Mouse (Mus musculus) kidney, postnatal 14 days (tissue): ENCODE results near the gene Aicda.
"Not testable (repeated sequence)": the region's sequence is repeated elsewhere in the genome, so short reads cannot be mapped to it uniquely, and the experiment has no call there.

Experiments used
- DNase-seq: peaks from one replicate; pipeline ENCODE4 v3.0.0; 2022; ENCODE audit warnings: mixed read lengths

Aicda gene

GRCm38 (mm10) chr6:122553606-122554005, at the start of gene Aicda:
TSS of gene Aicda (plus strand) at chr6:122553801.
- no peak for DNase-seq

DNA sequence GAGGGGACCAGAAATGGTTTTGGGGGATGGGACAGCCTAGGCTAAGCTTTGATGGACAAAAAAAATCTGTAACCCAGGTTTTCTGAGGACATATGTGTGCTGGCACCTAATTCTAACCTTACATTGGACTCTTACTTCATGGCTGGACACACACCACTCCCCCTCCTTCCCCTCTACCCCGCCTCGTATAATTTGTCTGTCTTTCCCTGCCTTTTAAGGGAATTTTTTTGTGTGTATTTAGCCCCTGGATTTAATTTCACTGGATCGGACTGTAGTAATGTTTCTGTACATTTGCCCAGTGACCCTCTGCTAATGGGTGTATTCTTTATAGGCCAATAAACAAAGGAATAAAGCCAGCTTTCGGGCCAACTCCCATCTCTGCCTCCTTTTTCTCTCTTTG, 48.6 kb upstream of the Aicda start:
- no peak for DNase-seq

DNA sequence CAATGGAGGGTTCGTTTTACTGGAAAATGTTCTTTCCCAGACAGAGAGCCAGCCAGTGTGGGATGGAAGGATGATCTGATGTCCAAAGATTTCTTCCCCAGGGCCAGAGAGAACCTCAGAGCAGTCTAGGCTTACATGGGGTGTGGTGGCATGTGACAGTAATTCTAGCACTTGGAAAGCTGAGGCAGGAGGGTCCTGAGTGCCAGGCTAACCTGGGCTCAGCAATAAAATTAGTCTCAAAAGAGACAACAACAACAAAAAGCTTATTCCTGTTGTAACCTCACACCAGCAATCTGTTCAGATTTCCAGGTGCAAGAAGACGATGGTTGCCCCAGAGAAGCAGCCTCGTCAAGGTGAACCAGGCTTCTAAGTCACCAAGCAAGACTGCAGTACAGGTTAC, 48.1 kb upstream of the Aicda start, which contains the start of gene Mfap5:
Gene Mfap5, plus strand, starts transcription at position 301 of the 400 bp plus-strand sequence.
- no peak for DNase-seq

GRCm38 (mm10) chr6:122508494-122508893, 45.1 kb upstream of the Aicda start:
- no peak for DNase-seq

GRCm38 (mm10) chr6:122512914-122513878, 40.4 kb upstream of the Aicda start:
- DNase-seq: no peak

GRCm38 (mm10) chr6:122514312-122514711, 39.3 kb upstream of the Aicda start:
- no peak for DNase-seq

DNA sequence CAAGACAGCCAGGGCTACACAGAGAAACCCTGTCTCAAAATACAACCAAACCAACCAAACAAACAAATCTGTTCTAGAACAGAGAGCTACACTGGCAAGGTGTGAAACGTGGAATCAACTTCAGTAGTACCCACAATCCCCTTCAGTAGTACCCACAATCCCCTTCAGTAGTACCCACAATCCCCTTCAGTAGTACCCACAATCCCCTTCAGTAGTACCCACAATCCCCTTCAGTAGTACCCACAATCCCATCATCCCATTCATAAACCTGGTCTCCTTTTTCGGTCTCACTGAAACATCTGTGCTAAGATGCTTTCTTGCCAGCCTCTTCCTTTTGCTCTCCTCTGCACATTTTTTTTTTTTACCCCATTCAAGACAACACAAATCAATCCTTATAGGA, 37.8 kb upstream of the Aicda start:
- DNase-seq: not testable (repeated sequence)

- no peak for DNase-seq
These were observed 35.9 kb upstream of the Aicda start for GRCm38 (mm10) chr6:122517668-122518067.

DNA sequence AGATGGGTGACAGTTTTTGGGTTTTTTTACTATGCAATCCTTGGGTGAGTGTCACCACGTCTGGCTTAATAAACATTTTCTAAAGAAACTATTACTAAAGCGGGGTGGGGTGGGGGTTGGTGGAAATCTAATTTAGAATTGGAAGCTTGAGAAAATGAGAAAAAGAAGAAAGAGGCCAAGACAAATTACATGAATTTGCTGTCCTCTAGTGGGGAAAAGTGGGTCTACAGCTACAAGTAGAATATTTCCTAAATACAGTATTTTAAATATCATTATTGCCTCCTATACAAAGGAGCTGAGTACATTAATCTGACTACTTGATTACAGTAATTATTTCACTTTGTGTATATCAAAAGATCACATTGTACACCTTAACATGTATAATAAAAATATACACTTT, 34.2 kb upstream of the Aicda start:
- peak; percentile 27 for DNase-seq

- DNase-seq: peak; percentile 56
These were observed 31.0 kb upstream of the Aicda start for GRCm38 (mm10) chr6:122522595-122522994.

GRCm38 (mm10) chr6:122523289-122523688, 30.3 kb upstream of the Aicda start:
- DNase-seq: no peak

- no peak for DNase-seq
These were observed 26.0 kb upstream of the Aicda start for GRCm38 (mm10) chr6:122527596-122527995.

GRCm38 (mm10) chr6:122528136-122528535, 25.5 kb upstream of the Aicda start:
- DNase-seq: no peak

- no peak for DNase-seq
These were observed 22.0 kb upstream of the Aicda start for GRCm38 (mm10) chr6:122531466-122532174.

DNA sequence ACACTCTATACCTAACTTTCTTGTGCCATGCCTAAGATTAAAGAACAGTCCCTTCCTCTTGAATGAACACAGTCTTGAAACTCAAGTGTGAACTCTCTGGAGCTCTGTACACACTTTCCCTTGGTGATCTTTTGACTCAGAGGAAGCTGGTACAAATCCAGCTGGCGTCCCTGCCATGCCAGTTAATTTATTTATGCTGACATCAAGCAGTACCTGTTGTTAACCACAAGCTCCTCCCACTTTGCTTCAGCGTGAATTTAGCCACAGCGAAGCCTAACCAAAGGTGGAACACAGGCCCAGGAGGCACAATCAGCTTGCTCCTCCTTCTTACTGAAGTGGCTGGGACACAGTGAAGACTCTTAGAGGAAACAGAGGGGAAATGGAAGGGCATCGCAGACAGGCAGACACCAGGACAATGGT, 20.7 kb upstream of the Aicda start:
- DNase-seq: peak; percentile 71

GRCm38 (mm10) chr6:122534032-122534431, 19.6 kb upstream of the Aicda start:
- DNase-seq: no peak

DNA sequence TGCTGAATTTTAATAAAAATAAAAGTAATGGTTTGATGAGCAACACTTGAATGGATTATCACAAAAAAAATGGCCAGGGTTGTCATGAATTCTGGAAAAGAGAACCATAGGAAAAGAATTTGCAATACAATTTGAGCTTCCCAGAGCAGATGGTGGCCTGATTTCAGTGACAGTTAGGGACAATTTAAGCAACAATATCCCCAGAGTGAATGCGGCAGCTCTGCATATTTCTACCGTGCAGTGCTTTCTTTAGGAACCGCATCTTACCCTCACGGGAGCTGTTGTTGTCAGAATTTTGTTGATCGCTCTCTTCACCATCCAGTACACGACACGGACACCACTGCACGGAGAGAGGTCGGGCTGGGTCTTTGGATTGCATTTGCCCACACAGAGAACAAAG, 14.0 kb upstream of the Aicda start:
- no peak for DNase-seq

- not testable (repeated sequence) for DNase-seq
These were observed 11.1 kb upstream of the Aicda start for GRCm38 (mm10) chr6:122542459-122542858.

GRCm38 (mm10) chr6:122543574-122543973, 10.0 kb upstream of the Aicda start:
- no peak for DNase-seq

- no peak for DNase-seq
These were observed 8.9 kb upstream of the Aicda start for GRCm38 (mm10) chr6:122544672-122545071.

DNA sequence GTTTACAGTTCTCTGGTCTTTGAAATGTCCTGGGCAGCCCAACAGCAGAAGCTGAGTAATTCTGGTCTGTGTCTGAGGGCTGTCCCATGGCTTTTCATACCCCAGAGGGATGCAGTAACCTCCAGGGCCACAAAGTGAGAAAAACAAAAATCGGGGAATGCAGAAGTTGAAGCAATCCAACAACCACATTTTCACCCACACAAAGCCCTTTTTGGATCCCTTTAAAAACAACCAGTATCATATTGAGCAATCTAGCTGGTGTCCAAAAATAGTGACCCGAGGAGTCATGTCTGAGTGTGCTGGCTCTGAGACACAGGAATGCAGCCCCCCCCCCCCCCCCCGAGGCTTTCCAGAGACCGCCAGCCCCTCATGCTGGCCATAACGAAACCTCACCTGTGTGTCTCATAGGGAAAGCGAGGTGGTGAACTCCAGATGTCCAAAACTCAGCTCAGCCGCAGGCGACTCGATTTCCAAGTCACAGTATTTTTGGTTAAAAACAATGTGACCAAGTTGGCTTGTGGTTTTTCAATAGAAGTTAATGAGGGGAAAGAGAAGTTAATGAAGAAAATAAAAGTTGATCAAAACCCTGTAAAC, 8.2 kb upstream of the Aicda start:
- DNase-seq: no peak

GRCm38 (mm10) chr6:122545948-122546347, 7.7 kb upstream of the Aicda start:
- DNase-seq: no peak

DNA sequence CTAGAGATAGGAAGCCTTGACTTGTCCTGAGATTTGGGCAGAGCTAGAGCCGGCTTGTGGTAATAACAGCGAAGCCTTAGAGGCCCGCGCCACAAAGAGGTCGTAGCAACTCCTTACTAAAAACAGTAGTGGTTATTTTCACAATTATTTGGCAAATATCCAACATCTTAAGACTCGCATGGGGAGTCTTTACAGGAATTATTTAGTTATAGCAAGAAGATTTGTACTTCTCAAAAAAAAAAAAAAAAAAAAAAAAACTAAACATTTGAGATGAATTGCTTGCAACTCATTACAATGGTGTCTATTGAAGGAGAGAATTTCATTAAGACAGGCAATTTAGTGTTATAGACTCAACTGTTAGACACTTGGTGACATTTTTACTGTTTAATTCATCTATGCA, 501 bp downstream of the Aicda start:
- no peak for DNase-seq
